Mouse (Mus musculus) midbrain, postnatal 0 days (tissue): ENCODE results near the gene Lrguk. TPM values are rescaled to one million over a fixed set of nuclear protein-coding genes. Genes with fewer than 3 reads are reported as not detected.

ENCODE experiments used
- ATAC-seq: fragments of 200-750 bp; cut with Nextera tagmentation; 2 replicates; pipeline ENCODE4 v1.8.0; 2017; ENCODE audit warnings: moderate number of reproducible peaks, mild to moderate bottlenecking, moderate TSS enrichment, moderate library complexity; ENCODE audit not compliant: low FRiP score
- DNase-seq: peaks from one replicate; pipeline ENCODE4 v3.0.0-alpha.2; 2015; ENCODE audit warnings: low spot score
- H3K27ac ChIP-seq: fragments of 300-500 bp; sonication (generic); 2 replicates; pipeline ENCODE4 v1.5.1; 2014; ENCODE audit warnings: low read depth, mild to moderate bottlenecking, low read length, mixed read lengths
- H3K27me3 ChIP-seq: fragments of 300-500 bp; sonication (generic); 2 replicates; pipeline ENCODE4 v1.6.1; 2014; ENCODE audit warnings: low read length, control low read depth, mixed read lengths; ENCODE audit not compliant: insufficient read depth
- H3K36me3 ChIP-seq: fragments of 300-500 bp; sonication (generic); 2 replicates; pipeline ENCODE4 v1.6.1; 2014; ENCODE audit warnings: low read length, control low read depth, mixed read lengths; ENCODE audit not compliant: insufficient read depth
- H3K4me1 ChIP-seq: fragments of 300-500 bp; sonication (generic); 2 replicates; pipeline ENCODE4 v1.6.1; 2014; ENCODE audit warnings: mild to moderate bottlenecking, control low read depth, antibody characterized with exemption, low read length, mixed read lengths; ENCODE audit not compliant: insufficient read depth
- H3K4me2 ChIP-seq: fragments of 300-500 bp; sonication (generic); 2 replicates; pipeline ENCODE4 v1.6.1; 2014; ENCODE audit warnings: low read depth, mild to moderate bottlenecking, low read length, mixed read lengths; ENCODE audit not compliant: poor library complexity, severe bottlenecking
- H3K4me3 ChIP-seq: fragments of 300-500 bp; sonication (generic); 2 replicates; pipeline ENCODE4 v1.5.1; 2014; ENCODE audit warnings: low read depth, mild to moderate bottlenecking, low read length, moderate library complexity
- H3K9ac ChIP-seq: fragments of 300-500 bp; sonication (generic); replicated peaks from 2 replicates; pipeline ENCODE4 v1.6.1; 2014; ENCODE audit warnings: mild to moderate bottlenecking, low read length, moderate library complexity, mixed read lengths; ENCODE audit not compliant: poor library complexity, severe bottlenecking
- H3K9me3 ChIP-seq: fragments of 300-500 bp; sonication (generic); 2 replicates; pipeline ENCODE4 v1.6.1; 2016; ENCODE audit warnings: low read length, control low read depth
- CTCF ChIP-seq: IDR thresholded peaks from 2 replicates; pipeline ENCODE4 v1.5.1; 2016; ENCODE audit warnings: antibody characterized with exemption, mild to moderate bottlenecking
- WGBS: fragments of 180-500 bp; shearing (Covaris S2); extraction: QIAGEN DNeasy Blood & Tissue Kit; methylation state at CpG from one replicate; pipeline ENCODE4 v1.1.7; 2014; 5-methylcytosine and 5-hydroxymethylcytosine counted together
- polyA plus RNA-seq: library from polyadenylated mRNA; unstranded; fragments of >200 nt; fragmentation: Nextera tagmentation; extraction: Ambion mirVana; gene quantifications from 2 replicates; pipeline ENCODE4 v1.2.1, GENCODE M21; 2015
- total RNA-seq: library from RNA; depleted of rRNA; stranded (reverse); fragments of >200 nt; gene quantifications from 2 replicates; pipeline ENCODE4 v1.2.3, GENCODE M21; 2014

The Lrguk gene
- total and polyA plus RNA-seq, 2 experiments from 2014 or later, result 1.0 to 1.6 TPM

DNA sequence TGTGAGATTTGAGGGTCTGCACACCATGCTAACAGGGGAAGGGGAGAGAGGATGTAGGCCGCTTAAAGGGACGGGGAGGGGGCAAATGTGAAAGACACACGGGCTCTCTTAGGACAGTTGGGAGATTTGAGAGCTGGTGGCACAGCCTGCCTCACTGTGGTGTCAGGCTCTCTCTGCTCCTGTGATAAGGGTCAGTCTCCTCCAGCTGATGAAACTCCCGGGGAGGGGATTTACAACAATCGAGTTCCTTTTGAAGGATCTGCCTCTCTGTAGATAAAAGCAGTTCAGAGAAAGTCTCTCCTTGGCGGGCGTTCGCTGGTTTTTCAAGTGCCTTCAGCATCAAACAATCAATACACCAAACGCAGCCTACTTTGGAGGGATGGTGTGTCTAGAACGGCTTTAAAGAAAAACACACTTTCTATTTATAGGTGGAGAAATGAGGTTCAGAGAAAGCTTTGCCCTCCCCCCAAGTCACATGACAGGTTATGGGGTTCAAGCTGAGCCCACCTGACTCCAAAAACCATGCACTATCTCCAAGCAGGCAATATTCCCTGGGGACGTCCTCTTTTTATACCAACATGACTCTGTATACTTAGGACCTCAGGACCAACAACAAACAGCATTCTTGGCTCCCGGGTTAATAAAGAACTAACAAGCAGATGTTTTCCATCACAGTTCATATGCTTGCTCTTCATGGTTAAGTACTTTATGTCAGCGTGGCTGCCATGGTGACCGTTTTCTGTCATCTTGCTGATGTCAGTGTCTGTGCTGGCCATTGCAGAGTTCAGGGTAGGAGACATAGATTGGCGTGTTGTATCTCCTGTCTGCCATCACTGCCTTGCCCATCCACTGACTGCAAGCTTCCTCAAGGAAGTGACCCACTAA is 5.6 kb downstream of the Lrguk start:
- ATAC-seq (no peak), DNase-seq (no peak)
- TF ChIP-seq CTCF, result no peak
- WGBS, result 44% methylated on average over 15 of the region's 15 CpGs
- H3K27me3 ChIP-seq, result no peaks in the 10 kb centered on the region
- no peaks in the 10 kb centered on the region for H3K36me3 ChIP-seq
- H3K4me2 ChIP-seq, result no peak overlapping the region
- no peaks in the 10 kb centered on the region for H3K4me1 ChIP-seq
- H3K9me3 ChIP-seq, result no peaks in the 10 kb centered on the region
- no peak overlapping the region for H3K9ac ChIP-seq
- H3K27ac ChIP-seq, result no peak overlapping the region
- no peak overlapping the region for H3K4me3 ChIP-seq

- DNase-seq, result peak; percentile 81
- 43% methylated on average over 12 of the region's 12 CpGs for WGBS
- no peak overlapping the region for H3K4me2 ChIP-seq
- no peak overlapping the region for H3K4me3 ChIP-seq
- no peak overlapping the region for H3K27ac ChIP-seq
- ATAC-seq, result peak; percentile 65; the same call in 1 of the 2 replicates
- H3K4me1 ChIP-seq, result no peaks in the 10 kb centered on the region
- H3K36me3 ChIP-seq, result no peaks in the 10 kb centered on the region
- TF ChIP-seq CTCF, result peak; percentile 95
- H3K9ac ChIP-seq, result no peak overlapping the region
- H3K27me3 ChIP-seq, result no peaks in the 10 kb centered on the region
- H3K9me3 ChIP-seq, result no peaks in the 10 kb centered on the region
These were observed 11.5 kb downstream of the Lrguk start for GRCm38 (mm10) chr6:34040624-34041235.

DNA sequence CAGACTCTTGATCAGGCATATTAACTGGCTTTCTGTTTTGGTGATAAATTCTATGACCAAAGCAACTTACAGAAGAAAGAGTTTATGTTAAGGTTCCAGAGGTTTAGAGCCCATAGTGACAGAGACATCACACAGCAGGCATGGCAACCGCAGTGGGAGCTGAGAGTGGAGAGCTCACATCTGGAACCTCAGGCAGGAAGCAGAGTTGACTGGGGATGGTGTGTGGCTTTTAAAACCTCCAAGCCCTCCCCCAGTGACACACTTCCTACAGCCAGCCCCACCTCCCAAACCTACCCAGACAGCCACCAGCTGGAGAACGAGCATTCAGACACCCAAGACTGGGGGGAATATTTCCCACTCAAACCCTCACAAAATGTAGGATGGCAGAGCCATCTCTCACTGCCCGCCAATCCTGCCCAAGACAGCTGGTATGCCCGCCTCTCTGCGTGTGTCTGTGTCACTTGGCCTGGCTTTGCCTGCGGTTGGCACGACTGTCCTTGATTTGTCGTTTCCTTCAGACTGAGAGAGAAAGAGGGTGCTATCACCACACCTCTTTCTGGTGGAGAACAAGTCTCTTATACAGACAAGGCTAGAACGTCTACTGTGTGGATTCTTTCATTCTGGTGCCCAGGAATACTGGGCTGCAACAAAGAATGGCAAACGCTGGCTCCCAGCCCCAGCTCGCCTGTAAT is 12.5 kb downstream of the Lrguk start:
- Histone ChIP-seq H3K9me3 (no peaks in the 10 kb centered on the region), H3K4me3 (no peak overlapping the region), H3K9ac (no peak overlapping the region), H3K27me3 (no peaks in the 10 kb centered on the region), H3K4me2 (no peak overlapping the region), H3K4me1 (no peaks in the 10 kb centered on the region), H3K36me3 (no peaks in the 10 kb centered on the region), H3K27ac (no peak overlapping the region)
- no peak for TF ChIP-seq CTCF
- DNase-seq, result no peak
- ATAC-seq, result no peak
- WGBS, result 81% methylated on average over 11 of the region's 11 CpGs

DNA sequence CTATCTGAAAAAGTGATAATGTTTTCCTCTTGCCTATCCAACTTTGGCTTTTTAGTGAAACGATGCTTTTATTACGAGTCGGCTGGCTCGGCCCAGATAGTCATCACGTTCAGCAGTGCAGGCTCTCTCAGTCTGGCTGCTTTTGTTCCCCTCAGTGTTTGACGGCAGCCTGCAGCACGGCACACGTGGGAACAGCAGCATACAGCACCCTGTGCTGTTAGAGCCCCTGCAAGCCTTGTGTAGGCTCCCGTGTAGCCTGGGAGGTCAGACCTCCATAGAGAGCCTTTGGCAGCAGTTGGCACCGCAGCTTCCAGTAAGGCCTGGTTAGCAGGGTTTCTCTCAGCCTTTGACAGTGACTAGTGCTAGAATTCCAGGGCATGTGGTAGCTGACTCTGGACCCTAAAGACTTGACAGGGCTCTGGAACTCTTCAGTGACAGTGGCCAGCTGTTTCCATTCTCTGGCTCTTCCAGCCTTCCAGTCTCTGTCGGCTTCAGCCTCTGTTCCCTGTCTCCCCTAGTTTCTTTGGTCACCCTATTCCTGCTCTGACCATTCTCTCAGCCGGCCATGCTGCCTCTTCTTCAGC is 15.1 kb downstream of the Lrguk start:
- no peaks in the 10 kb centered on the region for H3K9me3 ChIP-seq
- ATAC-seq, result no peak

DNA sequence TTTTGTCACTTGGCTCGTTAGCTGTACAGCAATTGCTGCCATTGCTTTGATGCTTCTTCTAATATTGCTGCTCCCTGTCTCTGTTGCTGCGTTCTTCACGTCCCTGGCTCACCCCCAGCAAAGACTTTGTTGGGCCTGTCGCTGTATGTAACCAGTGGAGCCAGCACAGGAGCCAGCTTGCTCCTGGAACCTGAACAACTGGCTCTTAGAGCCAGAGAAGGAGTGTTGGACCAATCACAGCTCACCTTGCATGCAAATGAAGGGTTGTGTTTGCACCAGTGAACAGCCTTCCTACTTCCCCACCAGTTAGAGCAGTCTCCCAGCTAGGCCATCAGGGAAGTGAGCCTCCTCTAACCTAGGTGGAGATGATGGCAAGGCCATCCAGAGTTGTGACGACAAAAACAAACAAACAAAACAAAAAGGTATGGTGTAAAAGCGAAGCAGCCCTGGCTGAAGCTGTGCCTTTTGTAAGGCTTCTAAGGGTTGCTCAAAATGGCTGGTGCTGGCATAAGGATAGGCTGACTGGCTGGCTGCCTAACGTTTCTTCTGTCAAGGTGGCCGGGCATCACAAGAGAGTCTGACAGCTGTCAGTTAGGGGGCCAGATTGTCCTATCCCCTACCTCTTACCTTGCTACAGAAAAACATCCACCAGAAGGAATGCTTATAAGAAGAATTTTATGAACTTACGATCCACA is 15.7 kb downstream of the Lrguk start:
- Histone ChIP-seq H3K4me3 (no peak overlapping the region), H3K4me1 (no peaks in the 10 kb centered on the region), H3K27ac (no peak overlapping the region), H3K9ac (no peak overlapping the region), H3K36me3 (no peaks in the 10 kb centered on the region), H3K9me3 (no peaks in the 10 kb centered on the region), H3K27me3 (no peaks in the 10 kb centered on the region), H3K4me2 (no peak overlapping the region)
- 81% methylated on average over 9 of the region's 9 CpGs for WGBS
- DNase-seq (no peak), ATAC-seq (no peak)
- TF ChIP-seq CTCF, result no peak

More for the DNA sequence above, 15.1 kb downstream of the Lrguk start:
- Histone ChIP-seq H3K4me1 (no peaks in the 10 kb centered on the region), H3K27ac (no peak overlapping the region), H3K9ac (no peak overlapping the region), H3K4me3 (no peak overlapping the region), H3K4me2 (no peak overlapping the region), H3K36me3 (no peaks in the 10 kb centered on the region), H3K27me3 (no peaks in the 10 kb centered on the region)
- no peak for DNase-seq
- no peak for TF ChIP-seq CTCF
- 73% methylated on average over 12 of the region's 12 CpGs for WGBS
